Mouse (Mus musculus): Measurements from ENCODE around the gene Dnajc14.

DNA sequence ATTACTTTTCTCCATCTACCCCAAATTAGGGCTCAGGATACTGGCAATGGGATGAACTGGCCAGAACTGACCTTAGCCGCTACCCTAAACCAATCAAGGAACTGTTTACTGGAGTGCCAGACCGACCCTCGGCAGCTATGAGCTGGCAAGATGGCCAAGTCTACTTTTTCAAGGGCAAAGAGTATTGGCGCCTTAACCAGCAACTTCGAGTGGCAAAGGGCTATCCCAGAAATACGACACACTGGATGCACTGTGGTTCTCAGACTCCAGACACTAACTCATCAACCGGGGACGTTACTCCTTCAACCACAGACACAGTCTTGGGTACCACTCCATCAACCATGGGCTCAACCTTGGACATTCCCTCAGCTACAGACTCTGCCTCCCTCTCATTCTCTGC lies 5.2 kb upstream of the Dnajc14 start:
- no peak for TF ChIP-seq CTCF (IDR thresholded peaks at IDR 0.05; ENCODE audit: control insufficient read depth, insufficient read depth, insufficient read length)
- no peak for TF ChIP-seq FOSL1 (IDR thresholded peaks at IDR 0.05; ENCODE audit: insufficient read depth, low read length, poor library complexity, severe bottlenecking)

All from C2C12 (cell line).